Mouse (Mus musculus): Measurements from ENCODE around the gene Cdhr1. TPM values are rescaled to one million over a fixed set of nuclear protein-coding genes. Genes with fewer than 3 reads are reported as not detected.

Cdhr1 gene
- polyA plus RNA-seq, 1 experiment from 2014 or later, result 1.0 TPM

DNA sequence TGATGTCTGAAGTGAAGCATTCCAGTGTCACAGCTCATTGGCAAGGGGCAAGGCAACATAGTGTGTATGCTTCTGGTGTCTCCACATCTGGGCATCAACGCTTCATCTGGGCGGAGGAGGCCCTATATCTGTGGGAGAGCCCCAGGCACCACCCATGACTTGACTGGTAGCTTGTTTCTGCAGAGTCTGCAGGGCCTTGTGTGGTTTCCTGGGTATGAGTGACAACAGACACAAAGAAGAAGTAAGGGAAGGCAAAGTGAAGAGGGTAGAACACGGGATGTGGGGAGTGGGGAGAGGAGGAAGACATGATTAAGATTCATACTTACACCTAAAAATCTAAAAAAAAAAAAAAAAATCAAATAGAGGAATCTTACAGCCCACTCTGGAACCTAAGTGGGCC lies 4.3 kb upstream of the Cdhr1 start:
- Histone ChIP-seq H3K9me3 (ENCODE audit: control insufficient read depth, low read length) (no peaks in the 10 kb centered on the region), H3K27ac (ENCODE audit: low read depth, low read length) (no peak overlapping the region), H3K27me3 (ENCODE audit: control insufficient read depth, insufficient read depth, low read length) (peaks cover 3% of the 10 kb centered on the region), H3K4me1 (replicated peaks; ENCODE audit: control insufficient read depth, insufficient read depth, low read length) (no peaks in the 10 kb centered on the region), H3K9ac (ENCODE audit: low read length) (no peak overlapping the region), H3K4me3 (ENCODE audit: low read depth, low read length) (no peak overlapping the region), H3K4me2 (ENCODE audit: low read depth, low read length, severe bottlenecking) (no peak overlapping the region), H3K36me3 (ENCODE audit: control insufficient read depth, insufficient read depth, low read length) (no peaks in the 10 kb centered on the region)
- 77% methylated on average over 3 of the region's 3 CpGs for WGBS
- DNase-seq (ENCODE audit: low spot score) (no peak), ATAC-seq (replicated peaks; ENCODE audit: low FRiP score) (no peak)

- Histone ChIP-seq H3K4me1 (replicated peaks; ENCODE audit: control insufficient read depth, insufficient read depth, low read length) (no peaks in the 10 kb centered on the region), H3K27me3 (ENCODE audit: control insufficient read depth, insufficient read depth, low read length) (peaks cover 8% of the 10 kb centered on the region), H3K9me3 (ENCODE audit: control insufficient read depth, low read length) (no peaks in the 10 kb centered on the region), H3K9ac (ENCODE audit: low read length) (no peak overlapping the region), H3K27ac (ENCODE audit: low read depth, low read length) (no peak overlapping the region), H3K36me3 (ENCODE audit: control insufficient read depth, insufficient read depth, low read length) (no peaks in the 10 kb centered on the region), H3K4me2 (ENCODE audit: low read depth, low read length, severe bottlenecking) (no peak overlapping the region), H3K4me3 (ENCODE audit: low read depth, low read length) (no peak overlapping the region)
- DNase-seq (ENCODE audit: low spot score) (no peak), ATAC-seq (replicated peaks; ENCODE audit: low FRiP score) (no peak)
- WGBS, result 86% methylated on average over 5 of the region's 5 CpGs
These were observed 3.4 kb upstream of the Cdhr1 start for GRCm38 (mm10) chr14:37101531-37101930.

DNA sequence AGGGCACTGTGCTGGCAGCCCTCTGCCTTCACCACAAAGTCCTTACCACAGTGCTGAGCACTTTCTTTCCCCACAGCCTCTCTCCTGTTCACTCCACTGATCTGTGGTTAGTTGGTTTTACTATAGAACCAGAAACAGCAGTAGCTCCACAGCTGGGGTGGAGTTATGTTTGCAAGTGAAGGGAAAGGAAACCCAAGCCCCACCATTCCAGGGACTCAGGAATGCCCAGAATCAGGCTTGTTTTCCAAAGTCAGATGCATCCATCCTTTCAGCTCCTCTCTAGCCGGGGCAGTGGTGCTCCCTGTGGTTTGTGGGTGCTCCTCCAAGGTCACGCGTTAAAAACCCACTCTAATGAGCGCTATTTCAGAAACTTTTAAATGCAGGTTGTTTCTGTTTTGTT lies 2.6 kb downstream of the Cdhr1 start:
- H3K4me1 ChIP-seq (replicated peaks; ENCODE audit: control insufficient read depth, insufficient read depth, low read length), result no peaks in the 10 kb centered on the region
- no peaks in the 10 kb centered on the region for H3K9me3 ChIP-seq (ENCODE audit: control insufficient read depth, low read length)
- H3K27ac ChIP-seq (ENCODE audit: low read depth, low read length), result no peak overlapping the region
- ATAC-seq (replicated peaks; ENCODE audit: low FRiP score), result no peak
- no peak overlapping the region for H3K4me3 ChIP-seq (ENCODE audit: low read depth, low read length)
- H3K9ac ChIP-seq (ENCODE audit: low read length), result no peak overlapping the region
- peaks cover 8% of the 10 kb centered on the region for H3K27me3 ChIP-seq (ENCODE audit: control insufficient read depth, insufficient read depth, low read length)
- WGBS, result 81% methylated on average over 4 of the region's 4 CpGs
- no peaks in the 10 kb centered on the region for H3K36me3 ChIP-seq (ENCODE audit: control insufficient read depth, insufficient read depth, low read length)
- DNase-seq (ENCODE audit: low spot score), result no peak
- no peak overlapping the region for H3K4me2 ChIP-seq (ENCODE audit: low read depth, low read length, severe bottlenecking)

DNA sequence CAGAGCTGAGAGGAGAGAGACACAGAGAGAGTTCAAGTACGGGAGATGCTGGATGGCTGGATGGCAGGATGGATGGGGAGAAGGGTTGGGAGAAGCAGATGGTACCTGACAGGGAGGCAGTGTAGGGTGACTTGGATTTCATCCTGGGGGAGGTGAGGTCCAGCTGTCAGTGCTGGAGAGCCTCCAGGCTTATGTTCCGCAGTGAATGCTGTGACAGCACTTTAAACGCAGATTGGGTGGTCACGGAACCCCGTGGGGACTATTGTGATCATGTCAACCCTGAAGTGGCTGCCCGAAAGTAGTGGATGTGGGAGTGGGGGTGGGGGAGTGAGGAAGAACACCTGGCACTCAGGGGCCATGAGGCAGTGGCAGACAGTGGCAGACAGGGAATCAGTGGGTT lies 3.7 kb downstream of the Cdhr1 start:
- Histone ChIP-seq H3K36me3 (ENCODE audit: control insufficient read depth, insufficient read depth, low read length) (no peaks in the 10 kb centered on the region), H3K27me3 (ENCODE audit: control insufficient read depth, insufficient read depth, low read length) (peaks cover 8% of the 10 kb centered on the region), H3K9me3 (ENCODE audit: control insufficient read depth, low read length) (no peaks in the 10 kb centered on the region), H3K4me3 (ENCODE audit: low read depth, low read length) (no peak overlapping the region), H3K4me2 (ENCODE audit: low read depth, low read length, severe bottlenecking) (no peak overlapping the region), H3K9ac (ENCODE audit: low read length) (no peak overlapping the region), H3K27ac (ENCODE audit: low read depth, low read length) (no peak overlapping the region), H3K4me1 (replicated peaks; ENCODE audit: control insufficient read depth, insufficient read depth, low read length) (no peaks in the 10 kb centered on the region)
- ATAC-seq (replicated peaks; ENCODE audit: low FRiP score) (no peak), DNase-seq (ENCODE audit: low spot score) (no peak)
- 73% methylated on average over 6 of the region's 6 CpGs for WGBS

DNA sequence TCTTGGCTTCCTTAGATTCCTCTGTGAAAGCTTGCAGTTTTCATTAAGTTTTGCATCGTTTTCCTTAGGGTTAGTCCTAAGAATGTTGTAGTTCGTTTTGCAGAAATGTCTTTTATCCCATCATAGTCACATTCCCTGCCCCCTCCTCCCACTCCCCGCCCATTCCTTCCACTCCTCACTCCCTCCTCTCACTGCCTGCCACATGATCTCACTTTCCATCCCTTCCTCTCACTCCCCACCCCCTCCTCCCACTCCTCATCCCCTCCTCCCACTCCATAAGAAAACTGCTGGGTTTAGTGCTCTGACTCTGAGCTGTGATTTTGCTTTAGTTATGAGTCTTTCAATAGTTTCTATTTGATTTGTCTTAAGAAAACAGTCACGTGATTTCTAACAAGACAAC lies 14.4 kb downstream of the Cdhr1 start:
- ATAC-seq (replicated peaks; ENCODE audit: low FRiP score) (peak; percentile 43; the same call in 1 of the 2 replicates), DNase-seq (ENCODE audit: low spot score) (no peak)
- no peak overlapping the region for H3K9ac ChIP-seq (ENCODE audit: low read length)
- H3K9me3 ChIP-seq (ENCODE audit: control insufficient read depth, low read length), result no peaks in the 10 kb centered on the region
- H3K4me1 ChIP-seq (replicated peaks; ENCODE audit: control insufficient read depth, insufficient read depth, low read length), result no peaks in the 10 kb centered on the region
- no peak overlapping the region for H3K4me3 ChIP-seq (ENCODE audit: low read depth, low read length)
- H3K36me3 ChIP-seq (ENCODE audit: control insufficient read depth, insufficient read depth, low read length), result no peaks in the 10 kb centered on the region
- no peaks in the 10 kb centered on the region for H3K27me3 ChIP-seq (ENCODE audit: control insufficient read depth, insufficient read depth, low read length)
- WGBS, result 26% methylated on average over 4 of the region's 4 CpGs
- H3K27ac ChIP-seq (ENCODE audit: low read depth, low read length), result no peak overlapping the region
- no peak overlapping the region for H3K4me2 ChIP-seq (ENCODE audit: low read depth, low read length, severe bottlenecking)

- Histone ChIP-seq H3K9me3 (ENCODE audit: control insufficient read depth, low read length) (no peaks in the 10 kb centered on the region), H3K4me2 (ENCODE audit: low read depth, low read length, severe bottlenecking) (no peak overlapping the region), H3K9ac (ENCODE audit: low read length) (no peak overlapping the region), H3K4me1 (replicated peaks; ENCODE audit: control insufficient read depth, insufficient read depth, low read length) (no peaks in the 10 kb centered on the region), H3K27ac (ENCODE audit: low read depth, low read length) (no peak overlapping the region), H3K36me3 (ENCODE audit: control insufficient read depth, insufficient read depth, low read length) (no peaks in the 10 kb centered on the region), H3K4me3 (ENCODE audit: low read depth, low read length) (no peak overlapping the region), H3K27me3 (ENCODE audit: control insufficient read depth, insufficient read depth, low read length) (no peaks in the 10 kb centered on the region)
- WGBS, result 95% methylated on average over 1 of the region's 1 CpGs
- DNase-seq (ENCODE audit: low spot score) (no peak), ATAC-seq (replicated peaks; ENCODE audit: low FRiP score) (no peak)
These were observed 17.4 kb downstream of the Cdhr1 start for GRCm38 (mm10) chr14:37080724-37081123.

DNA sequence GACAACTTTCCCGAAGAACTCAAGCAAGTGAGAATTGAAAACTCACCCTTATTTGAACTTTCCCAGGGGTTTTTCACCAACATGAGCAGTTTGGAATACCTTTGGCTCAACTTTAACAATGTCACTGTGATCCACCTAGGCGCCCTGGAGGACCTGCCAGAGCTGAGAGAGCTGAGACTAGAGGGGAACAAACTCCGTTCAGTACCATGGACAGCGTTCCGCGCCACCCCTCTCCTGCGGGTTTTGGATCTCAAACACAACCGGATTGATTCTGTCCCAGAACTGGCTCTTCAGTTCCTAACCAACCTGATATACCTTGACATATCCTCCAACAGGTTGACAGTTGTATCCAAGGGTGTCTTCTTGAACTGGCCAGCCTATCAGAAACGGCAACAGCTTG lies 29.6 kb downstream of the Cdhr1 start:
- DNase-seq (ENCODE audit: low spot score) (peak; percentile 81), ATAC-seq (replicated peaks; ENCODE audit: low FRiP score) (no peak)
- H3K36me3 ChIP-seq (ENCODE audit: control insufficient read depth, insufficient read depth, low read length), result no peaks in the 10 kb centered on the region
- H3K9ac ChIP-seq (ENCODE audit: low read length), result no peak overlapping the region
- H3K9me3 ChIP-seq (ENCODE audit: control insufficient read depth, low read length), result no peaks in the 10 kb centered on the region
- no peak overlapping the region for H3K4me2 ChIP-seq (ENCODE audit: low read depth, low read length, severe bottlenecking)
- H3K4me3 ChIP-seq (ENCODE audit: low read depth, low read length), result no peak overlapping the region
- H3K4me1 ChIP-seq (replicated peaks; ENCODE audit: control insufficient read depth, insufficient read depth, low read length), result no peaks in the 10 kb centered on the region
- WGBS, result 17% methylated on average over 9 of the region's 9 CpGs
- no peaks in the 10 kb centered on the region for H3K27me3 ChIP-seq (ENCODE audit: control insufficient read depth, insufficient read depth, low read length)
- no peak overlapping the region for H3K27ac ChIP-seq (ENCODE audit: low read depth, low read length)

GRCm38 (mm10) chr14:37067629-37068028 lies 30.5 kb downstream of the Cdhr1 start, which contains the start of gene Lrit2:
Lrit2 (plus strand) TSS chr14:37067929.
- no peaks in the 10 kb centered on the region for H3K4me1 ChIP-seq (replicated peaks; ENCODE audit: control insufficient read depth, insufficient read depth, low read length)
- no peaks in the 10 kb centered on the region for H3K36me3 ChIP-seq (ENCODE audit: control insufficient read depth, insufficient read depth, low read length)
- no peak for ATAC-seq (replicated peaks; ENCODE audit: low FRiP score)
- H3K4me2 ChIP-seq (ENCODE audit: low read depth, low read length, severe bottlenecking), result no peak within 1 kb of the TSS
- no peak for DNase-seq (ENCODE audit: low spot score)
- H3K27me3 ChIP-seq (ENCODE audit: control insufficient read depth, insufficient read depth, low read length), result no peaks in the 10 kb centered on the region
- no peak within 1 kb of the TSS for H3K9ac ChIP-seq (ENCODE audit: low read length)
- no peaks in the 10 kb centered on the region for H3K9me3 ChIP-seq (ENCODE audit: control insufficient read depth, low read length)
- WGBS, result 77% methylated on average over 5 of the region's 5 CpGs
- H3K4me3 ChIP-seq (ENCODE audit: low read depth, low read length), result no peak within 1 kb of the TSS
- no peak within 1 kb of the TSS for H3K27ac ChIP-seq (ENCODE audit: low read depth, low read length)

DNA sequence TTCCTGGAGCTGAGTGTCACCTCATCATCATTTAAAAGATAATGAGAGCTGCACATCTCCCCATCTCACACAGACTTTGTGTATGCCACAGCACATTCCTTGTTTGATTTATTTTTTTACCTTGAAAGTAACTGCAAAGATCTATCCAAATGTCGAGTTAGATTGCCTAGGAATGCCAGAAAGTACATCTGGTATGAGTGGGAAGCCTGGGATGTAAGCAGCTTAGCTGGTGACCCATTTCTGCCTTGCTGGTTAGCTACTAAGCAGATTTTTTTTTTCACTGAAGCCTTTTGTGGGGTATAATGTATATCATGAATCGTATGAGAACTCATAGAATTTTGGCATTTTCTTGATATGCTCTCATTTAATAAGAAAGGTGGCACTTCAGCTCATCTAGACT lies 31.5 kb downstream of the Cdhr1 start:
- DNase-seq (ENCODE audit: low spot score), result no peak
- no peaks in the 10 kb centered on the region for H3K4me1 ChIP-seq (replicated peaks; ENCODE audit: control insufficient read depth, insufficient read depth, low read length)
- no peaks in the 10 kb centered on the region for H3K36me3 ChIP-seq (ENCODE audit: control insufficient read depth, insufficient read depth, low read length)
- no peak overlapping the region for H3K4me2 ChIP-seq (ENCODE audit: low read depth, low read length, severe bottlenecking)
- WGBS, result 76% methylated on average over 2 of the region's 2 CpGs
- H3K9ac ChIP-seq (ENCODE audit: low read length), result no peak overlapping the region
- H3K27me3 ChIP-seq (ENCODE audit: control insufficient read depth, insufficient read depth, low read length), result no peaks in the 10 kb centered on the region
- no peak overlapping the region for H3K27ac ChIP-seq (ENCODE audit: low read depth, low read length)
- H3K9me3 ChIP-seq (ENCODE audit: control insufficient read depth, low read length), result no peaks in the 10 kb centered on the region
- no peak overlapping the region for H3K4me3 ChIP-seq (ENCODE audit: low read depth, low read length)
- no peak for ATAC-seq (replicated peaks; ENCODE audit: low FRiP score)
